Mouse (Mus musculus) kidney, embryonic 14.5 days (tissue): ENCODE results near the gene Necap1. TPM values are rescaled to one million over a fixed set of nuclear protein-coding genes. Genes with fewer than 3 reads are reported as not detected.

Experiments
- ATAC-seq: fragments of 200-750 bp; cut with Nextera tagmentation; 2 replicates; pipeline ENCODE4 v1.8.0; 2017; ENCODE audit warnings: moderate number of reproducible peaks, mild to moderate bottlenecking, moderate TSS enrichment, moderate library complexity; ENCODE audit not compliant: low FRiP score, low TSS enrichment
- H3K27ac ChIP-seq: fragments of 300-500 bp; sonication (generic); 2 replicates; pipeline ENCODE4 v1.5.1; 2014; ENCODE audit warnings: low read depth, mild to moderate bottlenecking, low read length, moderate library complexity, mixed read lengths
- H3K27me3 ChIP-seq: fragments of 300-500 bp; sonication (generic); 2 replicates; pipeline ENCODE4 v1.6.1; 2014; ENCODE audit warnings: mild to moderate bottlenecking, low read length; ENCODE audit not compliant: control insufficient read depth, insufficient read depth
- H3K36me3 ChIP-seq: fragments of 300-500 bp; sonication (generic); 2 replicates; pipeline ENCODE4 v1.6.1; 2014; ENCODE audit warnings: low read length, mixed read lengths; ENCODE audit not compliant: control insufficient read depth, insufficient read depth
- H3K4me1 ChIP-seq: fragments of 300-500 bp; sonication (generic); 2 replicates; pipeline ENCODE4 v1.6.1; 2014; ENCODE audit warnings: low read length, mixed read lengths; ENCODE audit not compliant: control insufficient read depth, insufficient read depth
- H3K4me2 ChIP-seq: fragments of 300-500 bp; sonication (generic); replicated peaks from 2 replicates; pipeline ENCODE4 v1.6.1; 2014; ENCODE audit warnings: low read depth, mild to moderate bottlenecking, low read length
- H3K4me3 ChIP-seq: fragments of 300-500 bp; sonication (generic); 2 replicates; pipeline ENCODE4 v1.5.1; 2014; ENCODE audit warnings: mild to moderate bottlenecking, low read length
- H3K9ac ChIP-seq: fragments of 300-500 bp; sonication (generic); 2 replicates; pipeline ENCODE4 v1.6.1; 2014; ENCODE audit warnings: low read depth, mild to moderate bottlenecking, low read length, moderate library complexity
- H3K9me3 ChIP-seq: fragments of 300-500 bp; sonication (generic); 2 replicates; pipeline ENCODE4 v1.6.1; 2016; ENCODE audit warnings: low read length; ENCODE audit not compliant: control insufficient read depth
- WGBS: fragments of 180-500 bp; shearing (Covaris S2); extraction: QIAGEN DNeasy Blood & Tissue Kit; methylation state at CpG from one replicate; pipeline ENCODE4 v1.1.7; 2014; 5-methylcytosine and 5-hydroxymethylcytosine counted together
- polyA plus RNA-seq: library from polyadenylated mRNA; unstranded; fragments of >200 nt; fragmentation: Nextera tagmentation; extraction: Ambion mirVana; gene quantifications from 2 replicates; pipeline ENCODE4 v1.2.1, GENCODE M21; 2014

Necap1 gene
- polyA plus RNA-seq, 1 experiment from 2014 or later = 56.3 TPM

DNA sequence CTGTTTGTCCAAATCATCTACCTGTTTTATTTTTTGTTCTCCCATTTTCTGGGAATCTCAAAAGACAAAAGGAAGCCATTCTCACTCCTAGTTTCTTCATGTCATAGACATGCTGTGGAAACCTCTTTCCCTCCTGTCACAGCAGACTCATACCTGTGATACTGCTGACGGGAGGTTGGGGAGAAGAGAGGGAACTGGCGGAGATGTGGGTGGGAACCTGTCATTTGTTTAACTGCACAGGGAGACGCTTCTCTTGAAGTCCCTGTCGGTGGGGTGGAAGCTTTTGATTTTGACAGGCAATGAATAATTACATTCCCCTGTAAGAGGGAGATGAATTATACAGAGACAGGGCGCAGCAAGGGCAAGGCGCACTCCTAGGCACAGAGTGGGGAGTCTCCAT, 30.5 kb upstream of the Necap1 start:
- peaks cover 42% of the 10 kb centered on the region for H3K36me3 ChIP-seq
- 72% methylated on average over 6 of the region's 6 CpGs for WGBS
- H3K27me3 ChIP-seq = no peaks in the 10 kb centered on the region
- no peaks in the 10 kb centered on the region for H3K4me1 ChIP-seq
- H3K4me3 ChIP-seq = no peak overlapping the region
- no peak overlapping the region for H3K4me2 ChIP-seq
- H3K9me3 ChIP-seq = no peaks in the 10 kb centered on the region
- ATAC-seq = no peak
- no peak overlapping the region for H3K9ac ChIP-seq
- H3K27ac ChIP-seq = no peak overlapping the region

DNA sequence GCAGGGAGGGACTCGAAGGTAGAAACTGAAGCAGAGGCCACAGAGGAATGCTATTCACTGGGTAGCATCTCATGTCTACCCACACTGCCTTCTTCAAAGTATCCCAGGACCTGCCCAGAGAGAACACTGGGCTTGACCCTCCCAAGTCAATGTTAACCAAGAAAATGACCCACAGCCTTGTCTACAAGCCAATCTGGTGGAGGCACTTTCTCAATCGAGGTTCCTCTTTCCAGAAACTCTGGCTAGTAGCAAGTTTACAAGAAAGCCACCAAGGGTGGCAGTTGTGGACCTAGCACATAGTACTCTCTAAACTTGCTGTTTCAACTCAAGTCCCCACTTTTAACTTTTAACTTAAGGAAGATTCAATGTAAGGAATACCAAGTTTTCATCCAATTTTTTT, 21.6 kb upstream of the Necap1 start:
- WGBS = 72% methylated on average over 2 of the region's 2 CpGs
- Histone ChIP-seq H3K4me3 (no peak overlapping the region), H3K4me1 (no peaks in the 10 kb centered on the region), H3K36me3 (no peaks in the 10 kb centered on the region), H3K27ac (no peak overlapping the region), H3K9ac (no peak overlapping the region), H3K4me2 (no peak overlapping the region), H3K9me3 (no peaks in the 10 kb centered on the region; the same call in 1 of the 2 replicates), H3K27me3 (no peaks in the 10 kb centered on the region)
- no peak for ATAC-seq

DNA sequence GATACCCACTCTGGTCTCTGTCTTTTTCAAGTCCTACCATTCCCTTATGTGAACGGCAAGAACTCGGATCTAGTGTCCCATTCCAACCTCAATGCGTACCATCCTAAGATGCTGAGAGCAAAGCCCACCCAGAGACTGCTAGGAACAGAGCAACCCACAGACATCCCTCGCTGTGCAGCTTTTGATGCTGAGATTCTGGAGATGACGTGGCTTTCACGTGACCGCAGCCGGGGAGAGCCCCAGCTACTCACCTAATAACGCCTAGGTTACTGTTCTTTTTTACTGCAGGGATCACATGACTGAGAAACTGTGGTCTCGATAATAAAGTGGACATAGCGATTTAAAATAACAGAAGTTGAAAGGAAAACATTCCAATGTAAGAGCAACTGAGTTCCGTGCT, 19.7 kb upstream of the Necap1 start:
- Histone ChIP-seq H3K9ac (no peak overlapping the region), H3K4me1 (no peaks in the 10 kb centered on the region), H3K4me3 (no peak overlapping the region), H3K27me3 (no peaks in the 10 kb centered on the region), H3K27ac (no peak overlapping the region), H3K4me2 (no peak overlapping the region), H3K9me3 (no peaks in the 10 kb centered on the region; the same call in 1 of the 2 replicates), H3K36me3 (no peaks in the 10 kb centered on the region)
- ATAC-seq = no peak
- 82% methylated on average over 12 of the region's 12 CpGs for WGBS

DNA sequence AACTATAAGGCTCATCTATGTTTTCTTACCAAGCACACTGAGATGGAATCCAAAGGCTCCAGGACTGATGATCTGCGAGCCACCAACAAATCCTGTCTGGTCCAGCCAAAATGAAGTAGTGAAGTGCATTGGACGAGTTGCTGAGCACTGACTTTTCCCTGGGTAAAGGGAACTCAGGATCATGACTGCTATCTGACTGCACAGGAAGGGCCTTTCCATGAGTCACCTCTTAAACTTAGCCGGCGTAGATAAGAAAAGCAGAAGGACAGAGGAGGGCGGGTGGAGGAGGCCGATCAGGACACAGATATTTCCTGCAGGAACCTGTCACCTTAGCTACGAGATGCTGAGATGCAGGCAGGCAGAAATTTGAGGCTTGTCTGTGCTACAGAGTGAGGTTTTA, 18.3 kb upstream of the Necap1 start, which contains the start of gene C3ar1:
Gene C3ar1 (minus strand): TSS at position 207 of the 400 bp plus-strand sequence.
- ATAC-seq = no peak
- H3K4me2 ChIP-seq = no peak within 1 kb of the TSS
- no peaks in the 10 kb centered on the region for H3K4me1 ChIP-seq
- H3K27me3 ChIP-seq = no peaks in the 10 kb centered on the region
- H3K36me3 ChIP-seq = no peaks in the 10 kb centered on the region
- H3K27ac ChIP-seq = no peak within 1 kb of the TSS
- H3K9ac ChIP-seq = no peak within 1 kb of the TSS
- H3K9me3 ChIP-seq = no peaks in the 10 kb centered on the region
- no peak within 1 kb of the TSS for H3K4me3 ChIP-seq
- 75% methylated on average over 7 of the region's 7 CpGs for WGBS

DNA sequence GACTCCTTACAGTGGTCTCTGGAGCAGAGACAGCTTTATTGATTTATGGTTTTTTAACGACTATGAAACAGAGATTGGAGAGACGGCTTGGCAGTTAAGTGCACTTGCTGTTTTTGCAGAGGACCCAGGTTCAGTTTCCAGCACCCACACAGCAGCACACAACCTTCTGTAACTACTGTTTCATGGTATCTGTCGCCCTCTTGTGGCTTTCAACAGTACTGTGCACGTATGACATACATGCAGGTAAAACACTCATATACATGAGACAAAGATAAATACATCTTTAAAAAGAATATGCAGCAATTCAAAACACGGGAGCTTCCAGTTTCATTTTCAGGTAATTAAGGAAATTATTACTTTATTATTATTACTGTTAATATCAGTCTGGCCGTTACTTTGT, 11.8 kb upstream of the Necap1 start:
- Histone ChIP-seq H3K4me3 (no peak overlapping the region), H3K4me1 (no peaks in the 10 kb centered on the region), H3K9me3 (peaks cover 11% of the 10 kb centered on the region), H3K4me2 (no peak overlapping the region), H3K9ac (no peak overlapping the region), H3K36me3 (no peaks in the 10 kb centered on the region), H3K27ac (no peak overlapping the region), H3K27me3 (no peaks in the 10 kb centered on the region)
- ATAC-seq = no peak
- 77% methylated on average over 6 of the region's 6 CpGs for whole genome bisulfite sequencing

DNA sequence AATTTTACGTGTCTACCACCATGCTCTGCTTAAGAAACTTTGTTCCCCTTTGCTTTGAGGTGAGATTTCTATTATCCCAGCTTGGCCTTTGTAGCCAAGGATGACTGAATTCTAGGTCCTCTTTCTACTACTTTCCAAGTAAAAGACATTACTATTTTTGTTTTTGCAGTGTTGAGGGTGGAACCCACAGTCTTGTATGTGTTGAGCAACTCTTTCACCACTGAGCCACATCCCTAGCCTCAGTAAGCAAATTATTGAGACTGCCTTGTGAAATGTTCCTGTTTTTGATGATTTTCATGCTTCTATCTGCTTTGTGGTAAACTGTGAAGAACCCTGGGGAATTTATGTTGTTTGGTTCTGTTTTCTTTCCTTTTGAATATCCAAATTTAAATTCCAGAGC, 11.4 kb upstream of the Necap1 start:
- 88% methylated on average over 1 of the region's 1 CpGs for WGBS
- Histone ChIP-seq H3K36me3 (no peaks in the 10 kb centered on the region), H3K4me3 (no peak overlapping the region), H3K4me2 (no peak overlapping the region), H3K9ac (no peak overlapping the region), H3K27me3 (no peaks in the 10 kb centered on the region), H3K4me1 (no peaks in the 10 kb centered on the region), H3K9me3 (peaks cover 11% of the 10 kb centered on the region), H3K27ac (no peak overlapping the region)
- ATAC-seq = no peak

DNA sequence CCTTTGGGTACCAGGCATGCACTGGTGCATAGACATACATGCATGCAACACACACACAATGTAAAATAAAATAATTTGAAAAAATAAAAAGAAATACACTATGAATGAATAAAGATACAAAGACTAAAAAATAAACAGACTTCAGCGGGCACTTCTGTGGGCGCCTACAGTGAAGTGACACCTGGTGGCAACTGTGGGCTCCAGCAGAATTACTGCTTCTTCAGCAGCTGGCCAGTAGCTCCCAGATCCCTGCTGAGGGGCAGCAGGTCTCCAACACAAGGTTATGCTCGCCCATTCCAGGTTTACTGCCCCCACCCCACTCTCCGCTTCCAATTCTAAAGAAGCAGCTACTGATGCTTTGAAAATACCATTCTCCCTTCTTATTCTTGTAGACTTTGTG, 6.4 kb upstream of the Necap1 start:
- no peak overlapping the region for H3K4me3 ChIP-seq
- no peaks in the 10 kb centered on the region for H3K27me3 ChIP-seq
- H3K9me3 ChIP-seq = no peaks in the 10 kb centered on the region
- no peak overlapping the region for H3K4me2 ChIP-seq
- ATAC-seq = no peak
- no peak overlapping the region for H3K9ac ChIP-seq
- no peak overlapping the region for H3K27ac ChIP-seq
- no peaks in the 10 kb centered on the region for H3K36me3 ChIP-seq
- WGBS = 60% methylated on average over 4 of the region's 4 CpGs
- H3K4me1 ChIP-seq = no peaks in the 10 kb centered on the region

DNA sequence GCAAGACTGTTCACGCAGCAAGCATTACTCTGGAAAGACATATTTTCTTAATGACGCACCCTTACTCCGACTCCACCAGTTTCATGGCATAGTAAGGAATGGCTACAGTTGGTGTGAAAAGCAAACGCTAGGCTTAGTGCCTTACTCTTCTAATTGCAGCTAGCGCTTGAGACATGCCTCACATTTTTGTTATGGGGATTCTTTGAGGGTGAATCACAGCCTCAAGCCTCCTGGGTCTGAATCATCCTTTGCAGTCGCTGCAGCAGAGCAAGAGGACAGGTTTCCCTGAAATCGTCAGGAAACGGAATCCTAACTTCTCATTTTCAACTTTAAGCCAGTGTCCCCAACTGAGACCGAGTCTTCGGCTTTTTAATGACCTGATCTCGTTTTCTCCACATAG, 4.4 kb upstream of the Necap1 start:
- no peak for ATAC-seq
- 81% methylated on average over 11 of the region's 11 CpGs for WGBS

DNA sequence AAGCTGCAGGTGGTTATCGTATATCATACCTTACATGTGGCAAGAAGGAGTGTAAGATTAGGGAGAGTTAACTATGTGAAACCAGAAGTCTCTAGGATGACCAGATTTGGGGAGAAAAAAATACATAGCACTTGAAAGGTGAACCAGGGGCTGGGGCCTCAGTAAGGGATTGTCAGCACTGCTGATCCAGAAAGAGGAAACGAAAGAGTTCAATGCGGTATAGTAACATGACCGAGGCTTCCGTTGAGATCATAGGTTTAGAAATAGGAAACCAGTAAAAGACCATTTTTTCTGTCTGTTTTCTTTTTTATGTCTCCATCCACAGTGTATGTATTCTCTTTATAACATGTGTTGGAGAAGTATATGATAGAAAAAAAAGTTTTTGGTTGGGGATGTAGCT, 1.5 kb upstream of the Necap1 start:
- peaks cover 9% of the 10 kb centered on the region; the same call in 1 of the 2 replicates for H3K4me1 ChIP-seq
- ATAC-seq = no peak
- WGBS = 93% methylated on average over 5 of the region's 5 CpGs

More for the DNA sequence above, 4.4 kb upstream of the Necap1 start:
- Histone ChIP-seq H3K9ac (no peak overlapping the region), H3K4me3 (no peak overlapping the region), H3K27ac (no peak overlapping the region), H3K9me3 (no peaks in the 10 kb centered on the region), H3K4me2 (no peak overlapping the region), H3K4me1 (no peaks in the 10 kb centered on the region), H3K27me3 (no peaks in the 10 kb centered on the region), H3K36me3 (no peaks in the 10 kb centered on the region)

More for the DNA sequence above, 1.5 kb upstream of the Necap1 start:
- H3K9ac ChIP-seq = no peak overlapping the region
- no peak overlapping the region for H3K27ac ChIP-seq
- peaks cover 9% of the 10 kb centered on the region; the same call in 1 of the 2 replicates for H3K36me3 ChIP-seq
- H3K27me3 ChIP-seq = no peaks in the 10 kb centered on the region
- H3K4me3 ChIP-seq = no peak overlapping the region
- H3K9me3 ChIP-seq = no peaks in the 10 kb centered on the region
- no peak overlapping the region for H3K4me2 ChIP-seq
